Mouse (Mus musculus) embryonic facial prominence, embryonic 10.5 days (tissue): Measurements from ENCODE around the gene Rbfox3. TPM values are rescaled to one million over a fixed set of nuclear protein-coding genes. Genes with fewer than 3 reads are reported as not detected.

ENCODE experiments used
- DNase-seq: peaks from one replicate; pipeline ENCODE4 v3.0.0-alpha.2; 2017; ENCODE audit warnings: low spot score
- H3K27ac ChIP-seq: fragments of 300-500 bp; sonication (generic); replicated peaks from 2 replicates; pipeline ENCODE4 v1.5.1; 2016; ENCODE audit warnings: mild to moderate bottlenecking
- H3K27me3 ChIP-seq: fragments of 300-500 bp; sonication (generic); replicated peaks from 2 replicates; pipeline ENCODE4 v1.6.1; 2016; ENCODE audit warnings: low read depth, mild to moderate bottlenecking; ENCODE audit not compliant: poor library complexity, severe bottlenecking
- H3K36me3 ChIP-seq: fragments of 300-500 bp; sonication (generic); replicated peaks from 2 replicates; pipeline ENCODE4 v1.6.1; 2016; ENCODE audit warnings: mild to moderate bottlenecking, moderate library complexity
- H3K4me1 ChIP-seq: fragments of 300-500 bp; sonication (generic); 2 replicates; pipeline ENCODE4 v1.6.1; 2016
- H3K4me3 ChIP-seq: fragments of 300-500 bp; sonication (generic); 2 replicates; pipeline ENCODE4 v1.5.1; 2016; ENCODE audit warnings: mild to moderate bottlenecking, moderate library complexity
- H3K9me3 ChIP-seq: fragments of 300-500 bp; sonication (generic); 2 replicates; pipeline ENCODE4 v1.6.1; 2016; ENCODE audit warnings: mild to moderate bottlenecking
- WGBS: fragments of 180-500 bp; shearing (Covaris S2); methylation state at CpG from one replicate; pipeline ENCODE4 v1.1.7; 2016; 5-methylcytosine and 5-hydroxymethylcytosine counted together
- polyA plus RNA-seq: library from polyadenylated mRNA; unstranded; fragments of >200 nt; fragmentation: Nextera tagmentation; extraction: Ambion mirVana; gene quantifications from 2 replicates; pipeline ENCODE4 v1.2.1, GENCODE M21; 2016

The Rbfox3 gene
- polyA plus RNA-seq = 2.3 and 2.5 TPM in 2 replicates

DNA sequence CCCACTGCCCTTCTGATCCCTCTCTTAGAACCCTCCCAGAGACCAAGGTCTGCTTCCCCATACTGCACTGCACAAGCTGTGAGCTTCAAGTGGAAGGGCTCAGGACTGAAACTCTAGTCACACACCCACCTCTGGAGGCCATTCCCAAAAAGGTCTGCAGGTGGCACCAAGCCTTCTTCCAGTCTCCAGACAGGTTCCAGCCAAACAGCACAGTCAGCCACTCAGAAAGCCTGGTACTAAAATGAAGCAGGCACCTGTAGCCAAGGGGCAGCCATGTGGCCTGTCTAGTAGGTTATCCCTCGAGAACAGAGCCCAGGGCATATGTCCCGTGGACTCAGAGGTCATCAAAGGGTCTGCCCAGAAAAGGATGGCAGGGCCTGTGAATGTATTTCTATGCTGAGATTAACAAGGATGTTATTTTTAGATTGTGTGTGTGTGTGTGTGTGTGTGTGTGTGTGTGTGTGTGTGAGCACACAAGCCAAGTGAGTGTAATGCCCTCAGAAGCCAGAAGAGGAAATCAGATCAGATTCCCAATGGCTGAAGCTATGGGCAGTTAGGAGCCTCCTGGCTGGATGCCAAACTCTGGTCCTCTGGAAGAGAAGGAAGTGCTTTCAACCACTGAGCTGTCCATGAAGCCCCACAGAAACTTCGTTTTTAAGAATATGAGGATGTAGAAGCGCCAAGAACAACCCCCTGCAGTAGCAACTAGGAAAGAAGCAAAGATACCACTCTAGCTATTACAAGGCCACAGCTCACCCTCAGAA, at the start of gene Rbfox3:
Gene Rbfox3 (minus strand): TSS at position 291 of the 764 bp plus-strand sequence.
- H3K27ac ChIP-seq = no peak within 1 kb of the TSS
- H3K27me3 ChIP-seq = peaks cover 90% of the 10 kb centered on the region
- H3K4me3 ChIP-seq = peak within 1 kb of the TSS; percentile 73; the same call in 1 of the 2 replicates
- no peaks in the 10 kb centered on the region for H3K9me3 ChIP-seq
- peaks cover 60% of the 10 kb centered on the region for H3K4me1 ChIP-seq
- no peaks in the 10 kb centered on the region for H3K36me3 ChIP-seq
- 64% methylated on average over 4 of the region's 4 CpGs for WGBS
- peak; percentile 23 for DNase-seq

DNA sequence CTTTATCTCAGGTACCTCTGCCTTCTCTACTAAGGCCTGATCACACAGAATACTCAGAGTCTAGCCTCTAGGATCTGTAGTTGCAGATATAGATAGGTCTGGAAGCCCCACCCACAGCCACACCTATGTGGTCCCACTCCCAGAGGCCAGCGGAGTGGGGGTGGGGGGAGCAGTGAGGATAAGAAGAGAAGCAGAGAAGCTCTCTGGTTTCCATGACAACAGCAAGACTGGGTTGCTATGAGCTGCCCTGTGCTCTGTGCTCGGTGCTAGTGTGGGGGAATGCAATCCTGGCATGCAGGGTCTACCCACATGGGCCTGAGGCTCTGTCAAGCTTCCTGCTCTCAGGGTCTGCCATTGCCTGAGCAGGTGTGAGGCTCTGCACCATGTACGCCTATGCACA, 49.3 kb upstream of the Rbfox3 start:
- Histone ChIP-seq H3K36me3 (no peaks in the 10 kb centered on the region), H3K9me3 (no peaks in the 10 kb centered on the region), H3K27me3 (peaks cover 11% of the 10 kb centered on the region; the same call in 1 of the 2 replicates), H3K27ac (no peak overlapping the region), H3K4me3 (no peak overlapping the region), H3K4me1 (peaks cover 48% of the 10 kb centered on the region)
- WGBS = 70% methylated on average over 3 of the region's 3 CpGs
- DNase-seq = no peak

DNA sequence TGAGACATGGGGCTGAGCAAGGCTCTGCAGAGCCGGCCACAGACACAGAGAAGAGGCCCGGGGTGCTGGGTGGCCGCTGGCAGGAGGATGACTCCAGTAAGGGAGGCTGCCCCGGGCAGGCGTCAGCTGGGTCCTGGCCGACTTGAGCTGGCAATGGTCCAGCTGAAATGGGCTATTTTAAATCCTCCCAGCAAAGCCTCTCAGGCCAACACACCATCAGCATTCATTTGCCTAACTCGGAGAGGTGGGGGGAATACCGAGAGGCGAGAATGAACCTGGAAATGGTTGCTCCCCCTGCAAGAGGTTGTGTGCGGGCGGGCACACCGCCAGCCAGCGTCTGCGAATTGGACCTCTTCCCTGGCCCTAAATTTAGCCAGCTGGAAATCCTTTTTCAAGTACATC, 45.7 kb upstream of the Rbfox3 start:
- H3K9me3 ChIP-seq = no peaks in the 10 kb centered on the region
- 75% methylated on average over 14 of the region's 14 CpGs for WGBS
- H3K36me3 ChIP-seq = no peaks in the 10 kb centered on the region
- DNase-seq = no peak
- peaks cover 48% of the 10 kb centered on the region for H3K4me1 ChIP-seq
- no peak overlapping the region for H3K4me3 ChIP-seq
- no peak overlapping the region for H3K27ac ChIP-seq
- H3K27me3 ChIP-seq = peaks cover 11% of the 10 kb centered on the region; the same call in 1 of the 2 replicates

DNA sequence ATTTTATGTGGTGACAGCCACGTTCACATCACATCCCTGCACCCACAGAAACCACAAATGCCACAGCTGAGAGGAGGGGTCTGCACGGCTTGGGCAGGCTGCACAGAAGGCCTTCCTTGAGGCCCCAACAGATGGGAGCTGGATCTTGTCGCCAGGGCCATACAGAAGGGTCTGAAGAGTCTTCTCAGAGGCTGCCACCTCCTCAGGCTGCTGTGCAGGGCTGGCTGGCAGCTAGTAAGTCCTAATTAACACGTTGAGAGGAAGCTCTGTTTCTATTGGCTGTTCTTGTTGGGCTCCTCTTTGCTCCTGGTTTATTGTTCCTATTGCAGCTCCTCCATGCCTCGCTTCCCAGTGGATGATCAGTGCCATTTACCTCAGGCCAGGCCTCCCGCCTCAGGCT, 43.6 kb upstream of the Rbfox3 start:
- WGBS = 47% methylated on average over 6 of the region's 6 CpGs

DNA sequence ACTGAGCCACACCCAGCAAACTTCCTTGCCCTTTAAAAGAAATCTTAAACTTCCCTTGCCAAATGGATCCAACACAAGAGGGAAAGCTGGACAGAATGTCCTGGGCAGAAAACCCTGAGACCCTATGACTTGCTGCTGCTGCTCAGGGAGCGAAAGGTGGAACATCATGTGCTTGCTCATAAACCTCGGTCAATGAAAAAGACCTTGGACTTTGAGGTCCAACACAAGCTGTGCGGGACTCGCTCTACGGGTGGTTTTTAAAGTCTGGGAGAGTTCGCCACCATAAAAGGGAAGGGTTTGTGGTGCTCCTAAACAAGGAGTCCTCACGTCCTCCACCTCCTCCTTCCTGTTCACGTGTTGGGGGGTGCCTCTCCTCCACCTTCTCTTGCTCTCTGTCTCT, 34.5 kb upstream of the Rbfox3 start:
- 87% methylated on average over 8 of the region's 8 CpGs for WGBS
- H3K4me3 ChIP-seq = no peak overlapping the region
- DNase-seq = no peak
- H3K9me3 ChIP-seq = no peaks in the 10 kb centered on the region
- H3K27ac ChIP-seq = no peak overlapping the region
- peaks cover 6% of the 10 kb centered on the region; the same call in 1 of the 2 replicates for H3K4me1 ChIP-seq
- H3K27me3 ChIP-seq = peaks cover 14% of the 10 kb centered on the region
- no peaks in the 10 kb centered on the region for H3K36me3 ChIP-seq

More for the DNA sequence above, 43.6 kb upstream of the Rbfox3 start:
- H3K9me3 ChIP-seq = no peaks in the 10 kb centered on the region
- peaks cover 38% of the 10 kb centered on the region for H3K4me1 ChIP-seq
- no peak for DNase-seq
- peaks cover 23% of the 10 kb centered on the region; the same call in 1 of the 2 replicates for H3K27me3 ChIP-seq
- no peaks in the 10 kb centered on the region for H3K36me3 ChIP-seq
- no peak overlapping the region for H3K4me3 ChIP-seq
- H3K27ac ChIP-seq = 0 out of 2 replicates have a peak overlapping the region, but pooled peaks have one; percentile 24

DNA sequence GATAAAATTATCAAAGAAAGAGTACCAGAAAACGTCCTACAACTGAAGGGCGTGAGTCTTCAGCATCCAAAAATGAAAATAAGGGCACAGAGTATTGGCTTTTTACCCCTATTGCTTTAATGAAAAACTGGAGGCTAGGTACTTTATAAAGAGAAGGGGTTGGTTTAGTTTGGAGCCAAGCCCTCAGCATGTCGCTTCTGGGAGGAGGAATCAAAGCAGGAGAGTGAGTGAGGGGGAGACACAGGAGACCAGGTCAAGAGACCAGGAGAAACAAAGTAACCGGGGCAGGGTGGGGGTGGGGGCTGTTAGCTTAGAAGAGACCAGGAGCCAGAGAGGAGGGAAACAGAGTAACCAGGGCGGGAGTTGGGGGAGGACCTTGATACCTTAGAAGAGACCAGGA, 29.9 kb upstream of the Rbfox3 start:
- WGBS = 51% methylated on average over 5 of the region's 5 CpGs
- Histone ChIP-seq H3K27ac (no peak overlapping the region), H3K27me3 (peaks cover 7% of the 10 kb centered on the region), H3K4me3 (no peak overlapping the region), H3K9me3 (no peaks in the 10 kb centered on the region), H3K36me3 (no peaks in the 10 kb centered on the region), H3K4me1 (peaks cover 6% of the 10 kb centered on the region)
- no peak for DNase-seq

DNA sequence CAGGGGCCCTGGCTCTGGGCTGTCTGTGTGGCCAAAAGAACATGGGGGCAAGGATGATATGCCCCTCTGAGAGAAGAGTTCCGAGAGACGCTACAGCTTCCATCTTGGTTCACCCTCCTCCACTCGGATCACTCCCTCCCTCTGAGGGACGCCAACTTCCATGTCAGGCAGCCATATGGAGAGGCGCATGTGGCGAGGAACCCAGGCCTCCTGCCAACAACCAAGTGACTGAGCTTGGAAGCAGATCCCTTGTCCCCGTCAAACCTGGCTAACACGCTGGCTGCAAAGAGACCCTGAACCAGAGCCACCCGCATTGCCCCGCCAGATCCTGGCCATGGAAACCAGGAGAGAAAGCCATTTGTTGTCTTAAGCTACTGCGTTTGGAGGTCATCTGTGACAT, 29.1 kb upstream of the Rbfox3 start:
- Histone ChIP-seq H3K36me3 (no peaks in the 10 kb centered on the region), H3K4me3 (no peak overlapping the region), H3K4me1 (peaks cover 11% of the 10 kb centered on the region), H3K27me3 (peaks cover 7% of the 10 kb centered on the region), H3K9me3 (no peaks in the 10 kb centered on the region), H3K27ac (no peak overlapping the region)
- DNase-seq = no peak
- 83% methylated on average over 11 of the region's 11 CpGs for WGBS

DNA sequence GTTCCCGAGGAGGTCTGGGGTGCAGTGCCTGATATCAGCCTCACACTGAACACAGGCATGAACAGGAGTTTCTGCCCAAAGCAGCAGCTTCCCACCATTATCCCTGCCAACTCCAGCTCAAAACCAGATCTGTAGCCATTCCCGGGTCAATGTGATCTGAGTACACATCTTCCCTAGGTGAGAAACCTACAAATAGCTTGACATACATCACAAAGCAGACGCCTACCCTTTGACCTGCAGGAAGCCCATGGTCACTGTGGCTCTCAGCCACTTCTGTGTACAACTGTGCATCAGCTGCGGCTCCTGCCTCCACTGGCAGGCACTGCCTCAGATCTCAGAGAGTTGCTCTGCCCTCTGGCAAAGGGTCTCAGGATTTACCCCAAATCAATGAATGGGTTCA, 28.3 kb upstream of the Rbfox3 start:
- 84% methylated on average over 4 of the region's 4 CpGs for WGBS
- Histone ChIP-seq H3K27ac (no peak overlapping the region), H3K27me3 (peaks cover 7% of the 10 kb centered on the region), H3K36me3 (no peaks in the 10 kb centered on the region), H3K9me3 (no peaks in the 10 kb centered on the region), H3K4me1 (peaks cover 11% of the 10 kb centered on the region), H3K4me3 (no peak overlapping the region)
- DNase-seq = no peak

DNA sequence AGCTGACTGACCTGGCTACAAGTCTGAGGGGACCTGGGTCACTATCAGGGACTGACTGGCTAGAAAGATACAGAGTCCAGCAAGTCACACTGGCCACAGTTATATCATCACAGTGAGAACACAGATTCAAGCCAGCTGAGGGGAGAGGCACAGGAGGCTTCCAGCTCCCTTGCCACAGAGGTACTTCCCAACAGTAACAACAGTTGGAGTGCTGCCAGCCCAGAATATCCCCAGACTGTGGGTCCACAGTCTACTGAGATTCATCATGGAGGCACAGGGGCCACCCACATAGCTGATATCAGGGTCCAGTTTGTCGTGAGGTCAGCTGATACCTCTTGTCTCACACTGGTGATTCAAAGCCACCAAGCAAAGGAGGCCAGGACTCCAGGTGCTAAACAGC, 23.5 kb upstream of the Rbfox3 start:
- DNase-seq = no peak
- Histone ChIP-seq H3K9me3 (no peaks in the 10 kb centered on the region), H3K4me1 (peaks cover 5% of the 10 kb centered on the region; the same call in 1 of the 2 replicates), H3K27me3 (no peaks in the 10 kb centered on the region), H3K4me3 (no peak overlapping the region), H3K36me3 (no peaks in the 10 kb centered on the region), H3K27ac (no peak overlapping the region)
- WGBS = 61% methylated on average over 1 of the region's 1 CpGs

DNA sequence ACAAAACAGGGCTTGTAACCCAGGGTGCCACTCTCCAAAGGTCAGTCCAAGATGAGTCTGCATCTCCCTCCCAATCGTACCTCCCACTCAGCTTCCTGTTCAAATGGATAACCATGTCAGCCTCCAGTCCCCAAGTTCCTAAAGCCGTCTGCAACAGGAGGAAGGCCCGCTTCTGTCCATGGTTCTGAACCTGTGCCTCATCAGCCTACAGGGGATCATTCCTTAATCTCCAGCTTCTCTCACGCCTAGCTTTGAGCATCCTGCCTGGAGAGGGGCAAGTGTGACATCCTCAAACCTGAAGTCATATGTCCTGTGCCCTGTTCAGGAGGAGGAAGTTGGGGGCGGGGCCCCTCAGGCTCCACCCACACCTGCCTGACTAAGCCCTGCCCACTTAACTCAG, 15.7 kb upstream of the Rbfox3 start:
- no peaks in the 10 kb centered on the region for H3K36me3 ChIP-seq
- H3K4me3 ChIP-seq = no peak overlapping the region
- no peaks in the 10 kb centered on the region for H3K4me1 ChIP-seq
- no peaks in the 10 kb centered on the region for H3K27me3 ChIP-seq
- peak; percentile 67 for DNase-seq
- H3K27ac ChIP-seq = no peak overlapping the region
- H3K9me3 ChIP-seq = no peaks in the 10 kb centered on the region
- WGBS = 13% methylated on average over 5 of the region's 5 CpGs

DNA sequence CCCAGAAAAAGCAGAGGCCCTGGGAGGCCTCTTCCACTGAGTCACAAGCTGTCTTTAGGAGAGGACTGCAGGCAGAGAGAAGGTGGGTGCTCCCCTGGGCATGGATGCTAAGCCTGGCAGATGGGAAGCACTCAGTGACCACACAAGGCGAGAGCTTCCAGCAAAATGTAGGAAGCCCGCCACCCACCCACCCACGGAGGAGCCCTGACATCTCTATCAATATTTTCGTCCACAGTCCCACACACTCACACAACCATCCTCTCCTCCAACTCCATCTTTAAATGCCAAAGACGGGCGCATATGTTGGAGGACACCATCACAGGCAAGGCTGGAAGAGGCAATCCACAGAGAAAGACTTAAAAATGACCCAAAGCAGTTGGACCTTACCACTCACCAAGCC, 10.5 kb upstream of the Rbfox3 start:
- WGBS = 81% methylated on average over 6 of the region's 6 CpGs
- H3K27ac ChIP-seq = no peak overlapping the region
- H3K36me3 ChIP-seq = no peaks in the 10 kb centered on the region
- no peak for DNase-seq
- H3K27me3 ChIP-seq = no peaks in the 10 kb centered on the region
- peaks cover 14% of the 10 kb centered on the region for H3K4me1 ChIP-seq
- no peaks in the 10 kb centered on the region for H3K9me3 ChIP-seq
- H3K4me3 ChIP-seq = no peak overlapping the region

DNA sequence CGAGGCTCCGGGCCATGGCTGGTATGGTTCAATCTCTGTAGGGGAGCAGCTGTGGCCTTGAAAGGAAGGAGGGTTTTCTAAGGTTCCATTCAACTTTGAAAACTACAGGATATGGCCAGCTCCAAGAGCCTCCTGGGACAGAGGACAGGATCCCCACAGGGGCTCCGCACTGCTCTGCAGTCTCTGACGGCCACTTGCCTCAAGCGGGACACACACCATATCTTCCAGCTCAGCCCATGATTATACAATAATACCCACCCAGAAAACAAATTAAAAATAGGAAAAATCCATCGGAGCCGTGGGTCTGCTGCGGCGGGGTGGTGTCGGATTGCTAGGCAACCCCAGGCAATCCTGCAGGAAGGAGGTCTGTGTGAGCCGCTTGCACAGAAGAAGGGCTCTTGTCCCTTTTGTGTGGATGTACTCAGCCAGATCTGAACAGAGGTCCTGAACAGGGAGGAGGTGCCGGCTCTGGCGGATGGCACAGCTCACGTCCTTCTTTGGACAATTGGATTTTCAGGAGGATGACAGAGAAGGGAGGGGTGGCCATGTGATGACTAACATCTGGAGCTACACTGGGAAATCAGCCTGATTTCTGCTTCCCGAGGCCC, 5.1 kb upstream of the Rbfox3 start:
- Histone ChIP-seq H3K27ac (peak overlapping the region; percentile 52), H3K27me3 (peaks cover 40% of the 10 kb centered on the region), H3K4me3 (peak overlapping the region; percentile 35), H3K4me1 (peaks cover 34% of the 10 kb centered on the region), H3K9me3 (no peaks in the 10 kb centered on the region), H3K36me3 (no peaks in the 10 kb centered on the region)
- DNase-seq = no peak
- WGBS = 16% methylated on average over 15 of the region's 15 CpGs

DNA sequence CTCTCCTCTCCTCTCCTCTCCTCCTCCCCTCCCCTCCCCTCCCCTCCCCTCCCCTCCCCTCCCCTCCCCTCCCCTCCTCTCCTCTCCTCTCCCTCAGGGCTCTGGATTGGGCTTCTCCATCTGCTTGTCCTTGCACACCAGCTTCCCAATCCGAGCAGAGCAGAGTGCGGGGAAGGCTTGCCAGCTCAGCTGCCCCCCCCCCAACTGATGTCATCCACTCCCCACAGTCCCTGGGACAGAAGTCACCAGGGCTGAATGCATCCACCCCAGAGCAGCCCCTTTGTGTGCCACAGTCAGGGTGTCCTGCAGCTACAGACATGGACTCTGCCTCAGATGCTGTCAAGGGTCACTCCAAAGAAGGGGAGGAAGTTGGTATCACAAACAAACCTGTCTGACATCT, 4.5 kb upstream of the Rbfox3 start:
- H3K9me3 ChIP-seq = no peaks in the 10 kb centered on the region
- peak overlapping the region; percentile 52; the same call in 1 of the 2 replicates for H3K27ac ChIP-seq
- 52% methylated on average over 2 of the region's 2 CpGs for WGBS
- H3K4me1 ChIP-seq = peaks cover 36% of the 10 kb centered on the region
- H3K36me3 ChIP-seq = no peaks in the 10 kb centered on the region
- H3K4me3 ChIP-seq = no peak overlapping the region
- peaks cover 46% of the 10 kb centered on the region for H3K27me3 ChIP-seq
- DNase-seq = no peak
